22 mouse cellular contexts compared by ENCODE assay signal in genomic region chr8:84205073-84205472, GRCm38 (mm10). TPM values are rescaled to one million over a fixed set of nuclear protein-coding genes. Genes with fewer than 3 reads are reported as not detected.
DNase-seq lines count a peak whose midpoint lies in the region; ATAC-seq and TF ChIP-seq lines count a peak whose summit lies in the region.
"Had no signal": no experiment of that assay in that cellular context is flagged by ENCODE, and none has a peak within 500 bp of the region (broad histone marks: within the 10 kb centered on the region; RNA-seq: fewer than 3 reads in every experiment).

No protein-coding gene starts in this region.

- no peaks in the 10 kb centered on the region for H3K27me3 ChIP-seq in heart, adult 2 months (ENCODE audit: control insufficient read depth, insufficient read depth, low read length)
- no peaks in the 10 kb centered on the region for H3K27me3 ChIP-seq in heart, embryonic 10.5 days (ENCODE audit: insufficient read depth, poor library complexity, severe bottlenecking)
- no peaks in the 10 kb centered on the region for H3K27me3 ChIP-seq in heart, postnatal 0 days (ENCODE audit: control insufficient read depth, insufficient read depth, low read length)
- H3K27me3 ChIP-seq in stomach, postnatal 0 days (ENCODE audit: control insufficient read depth, insufficient read depth, low read length): no peaks in the 10 kb centered on the region
- H3K27me3 ChIP-seq: CH12.LX; embryonic facial prominence, embryonic 12.5 days; forebrain, embryonic 15.5 days; heart, embryonic 12.5 days; Patski had no signal

- H3K9me3 ChIP-seq in heart, embryonic 10.5 days: no peaks in the 10 kb centered on the region
- no peaks in the 10 kb centered on the region for H3K9me3 ChIP-seq in heart, postnatal 0 days (replicated peaks; ENCODE audit: control insufficient read depth, low read length)
- no peaks in the 10 kb centered on the region for H3K9me3 ChIP-seq in stomach, postnatal 0 days (ENCODE audit: control insufficient read depth, low read length)
- H3K9me3 ChIP-seq: embryonic facial prominence, embryonic 12.5 days; forebrain, embryonic 15.5 days; heart, embryonic 12.5 days; hindbrain, embryonic 13.5 days had no signal

- peak overlapping the region; percentile 99 for H3K27ac ChIP-seq in heart, adult 2 months
- no peak overlapping the region for H3K27ac ChIP-seq in heart, embryonic 10.5 days
- H3K27ac ChIP-seq in heart, postnatal 0 days (ENCODE audit: low read depth): peak overlapping the region; percentile 99; the same call in 1 of the 2 replicates
- H3K27ac ChIP-seq in brown adipose tissue, adult 24 weeks (replicated peaks; ENCODE audit: low read depth, low read length): peak overlapping the region; percentile 98
- H3K27ac ChIP-seq in stomach, postnatal 0 days (replicated peaks): 0 out of 2 replicates have a peak overlapping the region, but pooled peaks have one; percentile 35
- H3K27ac ChIP-seq: embryonic facial prominence, embryonic 12.5 days; forebrain, embryonic 15.5 days; hindbrain, embryonic 13.5 days had no signal

- H3K4me2 ChIP-seq in heart, postnatal 0 days (ENCODE audit: low read depth, low read length): no peak overlapping the region
- H3K4me2 ChIP-seq in stomach, postnatal 0 days (replicated peaks; ENCODE audit: low read depth): no peak overlapping the region
- H3K4me2 ChIP-seq: forebrain, embryonic 15.5 days had no signal

- no peak overlapping the region for H3K9ac ChIP-seq in heart, adult 2 months (ENCODE audit: low read depth, low read length)
- no peak overlapping the region for H3K9ac ChIP-seq in heart, postnatal 0 days (replicated peaks; ENCODE audit: low read depth, low read length)
- H3K9ac ChIP-seq in stomach, postnatal 0 days (ENCODE audit: low read length): no peak overlapping the region
- H3K9ac ChIP-seq: embryonic facial prominence, embryonic 12.5 days; forebrain, embryonic 15.5 days; heart, embryonic 12.5 days; hindbrain, embryonic 13.5 days had no signal

- no peak overlapping the region for H3K4me3 ChIP-seq in heart, adult 2 months
- no peak overlapping the region for H3K4me3 ChIP-seq in heart, embryonic 10.5 days
- no peak overlapping the region for H3K4me3 ChIP-seq in heart, postnatal 0 days (ENCODE audit: low read depth, low read length)
- H3K4me3 ChIP-seq in brown adipose tissue, adult 24 weeks (ENCODE audit: insufficient read depth, low read depth, low read length): no peak overlapping the region
- H3K4me3 ChIP-seq in stomach, postnatal 0 days (ENCODE audit: low read depth, low read length): no peak overlapping the region
- H3K4me3 ChIP-seq: embryonic facial prominence, embryonic 12.5 days; forebrain, embryonic 15.5 days; heart, embryonic 12.5 days; hindbrain, embryonic 13.5 days had no signal

- no peak for DNase-seq in heart, adult 2 months
- DNase-seq in heart, embryonic 10.5 days (ENCODE audit: low spot score): no peak
- DNase-seq in heart, postnatal 0 days (ENCODE audit: low spot score): no peak
- no peak for DNase-seq in heart, postnatal 14 days
- DNase-seq in stomach, postnatal 0 days (ENCODE audit: low spot score): no peak
- no peak for DNase-seq in ovary, adult 18-20 months (ENCODE audit: low spot score)
- DNase-seq: adrenal gland, postnatal 25 days; cerebellum, adult 11 months; cerebellum, adult 9-10 months; cerebellum, postnatal 25 days; gastrocnemius, postnatal 10 days; kidney, adult 18-20 months had no signal

- H3K36me3 ChIP-seq in heart, adult 2 months (ENCODE audit: control insufficient read depth, insufficient read depth, low read length): peaks cover 42% of the 10 kb centered on the region
- peaks cover 45% of the 10 kb centered on the region for H3K36me3 ChIP-seq in heart, embryonic 10.5 days
- H3K36me3 ChIP-seq in heart, postnatal 0 days (replicated peaks; ENCODE audit: control insufficient read depth, insufficient read depth, low read length): peaks cover 50% of the 10 kb centered on the region
- H3K36me3 ChIP-seq in stomach, postnatal 0 days (ENCODE audit: control insufficient read depth, insufficient read depth, low read length): peaks cover 19% of the 10 kb centered on the region
- H3K36me3 ChIP-seq: forebrain, embryonic 15.5 days had no signal

- H3K4me1 ChIP-seq in heart, adult 2 months (ENCODE audit: control insufficient read depth, insufficient read depth, low read length): peaks cover 32% of the 10 kb centered on the region
- peaks cover 63% of the 10 kb centered on the region for H3K4me1 ChIP-seq in heart, embryonic 10.5 days
- peaks cover 43% of the 10 kb centered on the region for H3K4me1 ChIP-seq in heart, postnatal 0 days (ENCODE audit: control insufficient read depth, insufficient read depth)
- peaks cover 12% of the 10 kb centered on the region for H3K4me1 ChIP-seq in brown adipose tissue, adult 24 weeks (ENCODE audit: control insufficient read depth, insufficient read depth, insufficient read length, low read length)
- H3K4me1 ChIP-seq in stomach, postnatal 0 days (replicated peaks; ENCODE audit: control insufficient read depth, insufficient read depth): peaks cover 9% of the 10 kb centered on the region; the same call in 1 of the 2 replicates

- ATAC-seq in heart, postnatal 0 days (ENCODE audit: insufficient read depth, low read depth): no peak
- ATAC-seq in stomach, postnatal 0 days (ENCODE audit: low FRiP score, low TSS enrichment): no peak
- ATAC-seq: activated CD4-positive, CD25-positive, alpha-beta regulatory T cell, adult 4 months; forebrain, embryonic 15.5 days; hindbrain, postnatal 0 days; Patski had no signal

- TF ChIP-seq POLR2A in heart, adult 2 months (IDR thresholded peaks at IDR 0.05; ENCODE audit: insufficient read depth, low read depth, low read length): no peak

- intact Hi-C loops in heart, adult 2 months (cut with DNase I): no loop called here
- intact Hi-C loops in heart, postnatal 14 days (cut with DNase I): no loop called here

- no peak for TF ChIP-seq EP300 in heart, adult 2 months (IDR thresholded peaks at IDR 0.05; ENCODE audit: insufficient read depth, low read depth, low read length)
- no peak for TF ChIP-seq EP300 in heart, postnatal 0 days (IDR thresholded peaks at IDR 0.05; ENCODE audit: low read depth)
- no peak for TF ChIP-seq EP300 in stomach, postnatal 0 days (optimal IDR thresholded peaks at IDR 0.05)

- peaks cover 7% of the 10 kb centered on the region for H3K79me2 ChIP-seq in heart, adult 2 months (replicated peaks; ENCODE audit: control insufficient read depth, insufficient read depth, low read length)

- WGBS in heart, adult 2 months: 79% methylated on average over 5 of the region's 5 CpGs
- WGBS in heart, embryonic 10.5 days: 90% methylated on average over 5 of the region's 5 CpGs
- WGBS in heart, postnatal 0 days: 88% methylated on average over 5 of the region's 5 CpGs
- WGBS in stomach, postnatal 0 days: 90% methylated on average over 5 of the region's 5 CpGs

- no peak for TF ChIP-seq CTCF in heart, adult 2 months (IDR thresholded peaks at IDR 0.05)
- TF ChIP-seq CTCF in heart, postnatal 0 days (IDR thresholded peaks at IDR 0.05; ENCODE audit: low read depth): no peak
- TF ChIP-seq CTCF in stomach, postnatal 0 days (IDR thresholded peaks at IDR 0.05; ENCODE audit: low read depth): no peak

RNA-seq across cellular contexts. Expression of gene Nanos3, which starts 20.1 kb away (rescaled TPM):
- 1 to 10 TPM in 1 of 2 experiments, not detected in 1; 1.9 TPM for total RNA-seq in heart, adult 2 months (2021)
- 0.61 TPM in 1 of 2 replicates, not detected in the other for polyA plus RNA-seq in heart, adult 2 months (2012; rRNA removed)
- 1.2 and 2.3 TPM in 2 replicates for polyA plus RNA-seq in heart, embryonic 10.5 days (2016; fragmentation: Nextera tagmentation; extraction: Ambion mirVana)
- total RNA-seq in heart, postnatal 0 days (2014; rRNA removed; ENCODE audit: low replicate concordance): 1.4 TPM in 1 of 2 replicates, not detected in the other
- 4.6 and 6.0 TPM in 2 replicates for polyA plus RNA-seq in heart, postnatal 0 days (2015; fragmentation: Nextera tagmentation; extraction: Ambion mirVana)
- 1 to 10 TPM; 1.8 to 2.0 TPM for total RNA-seq in heart, postnatal 14 days (2021)
- polyA plus RNA-seq in brown adipose tissue, adult 24 weeks (2012; ENCODE audit: insufficient read depth, insufficient read length, missing spikeins): not detected in 2 replicates
- 2.0 and 4.4 TPM in 2 replicates for polyA plus RNA-seq in stomach, postnatal 0 days (2015; fragmentation: Nextera tagmentation; extraction: Ambion mirVana)
- total RNA-seq: CH12.LX; hematopoietic stem cell, adult 5-6 weeks had no signal

RNA-seq across cellular contexts. Expression of gene Zswim4, which starts 31.8 kb away (rescaled TPM):
- 1 to 10 TPM; 6.8 to 8.2 TPM for total RNA-seq in heart, adult 2 months (2021)
- polyA plus RNA-seq in heart, adult 2 months (2012; rRNA removed): 7.6 and 10.4 TPM in 2 replicates
- polyA plus RNA-seq in heart, embryonic 10.5 days (2016; fragmentation: Nextera tagmentation; extraction: Ambion mirVana): 14.4 and 17.5 TPM in 2 replicates
- total RNA-seq in heart, postnatal 0 days (2014; rRNA removed; ENCODE audit: low replicate concordance): 23.8 and 31.4 TPM in 2 replicates
- polyA plus RNA-seq in heart, postnatal 0 days (2015; fragmentation: Nextera tagmentation; extraction: Ambion mirVana): 4.6 and 5.8 TPM in 2 replicates
- total RNA-seq in heart, postnatal 14 days (2021): 10 to 100 TPM in 1 of 2 experiments, 1 to 10 TPM in 1; 9.1 to 10.1 TPM
- 2.7 and 2.8 TPM in 2 replicates for polyA plus RNA-seq in brown adipose tissue, adult 24 weeks (2012; ENCODE audit: insufficient read depth, insufficient read length, missing spikeins)
- polyA plus RNA-seq in stomach, postnatal 0 days (2015; fragmentation: Nextera tagmentation; extraction: Ambion mirVana): 8.0 and 9.7 TPM in 2 replicates

RNA-seq across cellular contexts. Expression of gene D8Ertd738e, which starts 44.4 kb away (rescaled TPM):
- total RNA-seq in heart, adult 2 months (2021): 100 to 1,000 TPM; 206 to 249 TPM
- polyA plus RNA-seq in heart, adult 2 months (2012; rRNA removed): 144 and 158 TPM in 2 replicates
- 353 and 374 TPM in 2 replicates for polyA plus RNA-seq in heart, embryonic 10.5 days (2016; fragmentation: Nextera tagmentation; extraction: Ambion mirVana)
- 90.3 and 93.2 TPM in 2 replicates for total RNA-seq in heart, postnatal 0 days (2014; rRNA removed; ENCODE audit: low replicate concordance)
- 382 and 414 TPM in 2 replicates for polyA plus RNA-seq in heart, postnatal 0 days (2015; fragmentation: Nextera tagmentation; extraction: Ambion mirVana)
- total RNA-seq in heart, postnatal 14 days (2021): 100 to 1,000 TPM; 213 to 217 TPM
- 245 and 259 TPM in 2 replicates for polyA plus RNA-seq in brown adipose tissue, adult 24 weeks (2012; ENCODE audit: insufficient read depth, insufficient read length, missing spikeins)
- 299 and 309 TPM in 2 replicates for polyA plus RNA-seq in stomach, postnatal 0 days (2015; fragmentation: Nextera tagmentation; extraction: Ambion mirVana)

RNA-seq across cellular contexts. Expression of gene Mri1, which starts 52.1 kb away (rescaled TPM):
- total RNA-seq in heart, adult 2 months (2021): 10 to 100 TPM; 10.8 to 12.0 TPM
- polyA plus RNA-seq in heart, adult 2 months (2012; rRNA removed): 13.6 and 20.8 TPM in 2 replicates
- polyA plus RNA-seq in heart, embryonic 10.5 days (2016; fragmentation: Nextera tagmentation; extraction: Ambion mirVana): 60.5 and 74.9 TPM in 2 replicates
- 25.8 and 74.7 TPM in 2 replicates for total RNA-seq in heart, postnatal 0 days (2014; rRNA removed; ENCODE audit: low replicate concordance)
- polyA plus RNA-seq in heart, postnatal 0 days (2015; fragmentation: Nextera tagmentation; extraction: Ambion mirVana): 37.3 and 39.2 TPM in 2 replicates
- total RNA-seq in heart, postnatal 14 days (2021): 10 to 100 TPM in 1 of 2 experiments, 1 to 10 TPM in 1; 7.6 to 12.5 TPM
- polyA plus RNA-seq in brown adipose tissue, adult 24 weeks (2012; ENCODE audit: insufficient read depth, insufficient read length, missing spikeins): 12.9 and 13.0 TPM in 2 replicates
- 61.7 and 62.7 TPM in 2 replicates for polyA plus RNA-seq in stomach, postnatal 0 days (2015; fragmentation: Nextera tagmentation; extraction: Ambion mirVana)

RNA-seq across cellular contexts. Expression of gene 4930432K21Rik, which starts 57.2 kb away (rescaled TPM):
- under 1 TPM; 0.26 to 0.30 TPM for total RNA-seq in heart, adult 2 months (2021)
- 0.29 and 0.55 TPM in 2 replicates for polyA plus RNA-seq in heart, adult 2 months (2012; rRNA removed)
- 0.79 and 1.5 TPM in 2 replicates for polyA plus RNA-seq in heart, embryonic 10.5 days (2016; fragmentation: Nextera tagmentation; extraction: Ambion mirVana)
- total RNA-seq in heart, postnatal 0 days (2014; rRNA removed; ENCODE audit: low replicate concordance): 0.43 TPM in 1 of 2 replicates, not detected in the other
- 0.34 and 0.48 TPM in 2 replicates for polyA plus RNA-seq in heart, postnatal 0 days (2015; fragmentation: Nextera tagmentation; extraction: Ambion mirVana)
- total RNA-seq in heart, postnatal 14 days (2021): under 1 TPM; 0.33 to 0.37 TPM
- 0.79 TPM in 1 of 2 replicates, not detected in the other for polyA plus RNA-seq in brown adipose tissue, adult 24 weeks (2012; ENCODE audit: insufficient read depth, insufficient read length, missing spikeins)
- polyA plus RNA-seq in stomach, postnatal 0 days (2015; fragmentation: Nextera tagmentation; extraction: Ambion mirVana): 0.28 and 0.40 TPM in 2 replicates
